Mouse (Mus musculus): ENCODE measurements around the gene Efna3.
A peak's percentile ranks its signal among the peaks of the same experiment; 100 is the strongest.

- TF ChIP-seq CTCF (IDR thresholded peaks at IDR 0.05; ENCODE audit: borderline replicate concordance, extremely low read depth, insufficient read depth, insufficient read length) (no peak), POLR2A (IDR thresholded peaks at IDR 0.05; ENCODE audit: borderline replicate concordance, extremely low read depth, insufficient read depth, insufficient read length, poor library complexity, severe bottlenecking) (0 out of 2 replicates have a peak, but pooled peaks have one; percentile 46)
These were observed 15.2 kb upstream of the Efna3 start, which contains the start of gene Efna4 for GRCm38 (mm10) chr3:89337721-89338578.
